Mouse (Mus musculus): Measurements from ENCODE around the gene Nrn1l.

Gene Nrn1l

GRCm38 (mm10) chr8:105892432-105892831 is 935 bp upstream of the Nrn1l start:
- DNase-seq: peak in 1 of 2 experiments; percentile 13

GRCm38 (mm10) chr8:105897801-105898480 is 4.6 kb downstream of the Nrn1l start:
- no peak for DNase-seq

GRCm38 (mm10) chr8:105900180-105900940 is 7.0 kb downstream of the Nrn1l start, which contains the start of gene Pskh1:
TSS of gene Pskh1 (plus strand) at chr8:105900441.
- DNase-seq: peak; percentile 95 to 96

GRCm38 (mm10) chr8:105900941-105901616 is 7.7 kb downstream of the Nrn1l start:
- no peak for DNase-seq

GRCm38 (mm10) chr8:105919390-105919789 is 26.0 kb downstream of the Nrn1l start:
- DNase-seq: no peak

GRCm38 (mm10) chr8:105925123-105925522 is 31.8 kb downstream of the Nrn1l start:
- DNase-seq: no peak

- DNase-seq: peak; percentile 76 to 89
Observed at GRCm38 (mm10) chr8:105930602-105931001, 37.2 kb downstream of the Nrn1l start.

- DNase-seq: no peak
Observed at GRCm38 (mm10) chr8:105931271-105931670, 37.9 kb downstream of the Nrn1l start.

- DNase-seq: no peak
Observed at GRCm38 (mm10) chr8:105932525-105932924, 39.2 kb downstream of the Nrn1l start.

- no peak for DNase-seq
Observed at GRCm38 (mm10) chr8:105933762-105934161, 40.4 kb downstream of the Nrn1l start, which contains the start of gene Ctrl. TSS of gene Ctrl (minus strand) at chr8:105933862.

- DNase-seq: no peak
Observed at GRCm38 (mm10) chr8:105935105-105935504, 41.7 kb downstream of the Nrn1l start.

GRCm38 (mm10) chr8:105935863-105936603 is 42.7 kb downstream of the Nrn1l start:
- DNase-seq: no peak

- DNase-seq: peak; percentile 90 to 93
Observed at GRCm38 (mm10) chr8:105936866-105937475, 43.6 kb downstream of the Nrn1l start.

GRCm38 (mm10) chr8:105937496-105938305 is 44.3 kb downstream of the Nrn1l start:
- peak in 1 of 2 experiments; percentile 59 for DNase-seq

GRCm38 (mm10) chr8:105938306-105938669 is 44.9 kb downstream of the Nrn1l start, which contains the start of gene Psmb10:
TSS of gene Psmb10 (minus strand) at chr8:105938444.
- peak in 1 of 2 experiments; percentile 49 for DNase-seq

- DNase-seq: no peak
Observed at GRCm38 (mm10) chr8:105942026-105942425, 48.7 kb downstream of the Nrn1l start.

GRCm38 (mm10) chr8:105942542-105942941 is 49.2 kb downstream of the Nrn1l start:
- DNase-seq: no peak

- no peak for DNase-seq
Observed at GRCm38 (mm10) chr8:105943321-105943739, 50.0 kb downstream of the Nrn1l start, which contains the start of gene Lcat. TSS of gene Lcat (minus strand) at chr8:105943382.
